Mouse (Mus musculus): ENCODE measurements around the gene Ndufs8.
"Not testable (repeated sequence)": the region's sequence is repeated elsewhere in the genome, so short reads cannot be mapped to it uniquely, and the experiment has no call there.

Ndufs8 gene

GRCm38 (mm10) chr19:3912337-3913204 lies at the start of gene Ndufs8:
Gene Ndufs8, minus strand, starts transcription at chr19:3912774.
- peak; percentile 94 for DNase-seq (ENCODE audit: low read depth, low spot score)

- DNase-seq (ENCODE audit: low read depth, low spot score), result not testable (repeated sequence)
Observed at GRCm38 (mm10) chr19:3961805-3962204, 49.2 kb upstream of the Ndufs8 start.

DNA sequence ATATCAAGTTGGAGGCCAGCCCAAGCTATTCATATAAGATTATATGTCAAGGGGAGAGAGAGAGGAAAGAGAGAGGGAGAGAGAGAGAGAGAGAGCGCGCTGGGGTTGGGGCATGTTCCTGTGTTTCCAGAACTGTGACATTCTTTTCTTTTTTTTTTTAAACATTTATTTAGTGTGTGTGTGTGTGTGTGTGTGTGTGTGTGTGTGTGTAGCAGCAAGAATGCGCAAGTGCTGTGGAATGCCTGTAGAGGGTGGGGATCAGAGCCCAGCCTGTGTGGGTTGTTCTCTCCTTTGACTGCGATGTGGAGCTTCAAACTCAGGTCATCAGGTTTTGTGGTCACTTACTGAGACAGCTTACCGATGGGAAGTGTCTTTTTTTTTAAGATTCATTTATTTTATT lies 47.6 kb upstream of the Ndufs8 start:
- no peak for DNase-seq (ENCODE audit: low read depth, low spot score)

GRCm38 (mm10) chr19:3959030-3959429 lies 46.5 kb upstream of the Ndufs8 start:
- DNase-seq (ENCODE audit: low read depth, low spot score), result no peak

- no peak for DNase-seq (ENCODE audit: low read depth, low spot score)
Observed at GRCm38 (mm10) chr19:3958470-3958869, 45.9 kb upstream of the Ndufs8 start, which contains the start of gene Aldh3b3. Gene Aldh3b3, plus strand, starts transcription at chr19:3958645.

DNA sequence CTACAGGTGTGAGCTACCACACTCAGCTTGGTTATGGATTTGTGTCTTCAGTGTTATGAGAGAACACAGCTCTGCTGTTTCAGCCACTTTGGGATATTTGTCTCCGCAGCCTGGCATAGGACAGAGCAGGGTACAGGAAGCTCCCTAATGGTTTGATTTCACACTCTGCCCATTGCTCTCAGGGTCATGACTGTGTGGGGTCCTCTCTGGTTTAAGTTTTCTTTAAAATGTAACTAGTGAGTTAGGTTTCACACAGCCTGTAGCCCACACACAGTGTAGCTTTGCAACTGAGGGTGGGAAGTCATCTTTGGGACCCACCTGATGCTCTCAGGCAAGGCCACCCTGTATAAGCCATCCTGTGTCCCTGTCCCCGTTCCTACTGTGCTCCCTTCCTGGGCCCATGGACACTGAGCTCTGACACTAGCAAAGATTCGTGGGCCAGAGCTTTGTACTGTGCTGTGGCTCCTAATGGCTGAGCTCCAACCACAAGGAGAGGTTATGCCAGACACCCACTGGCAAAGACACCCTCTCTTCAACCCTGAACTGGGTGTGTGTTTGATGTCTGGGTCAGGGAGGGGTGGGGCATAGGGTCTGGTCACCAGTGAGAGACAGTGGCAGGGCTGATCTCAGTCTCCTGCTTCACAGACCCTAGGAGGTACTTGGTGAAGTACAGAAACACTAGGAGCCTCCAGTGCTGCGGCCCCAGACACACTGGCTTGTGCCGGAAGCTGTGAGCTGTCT lies 44.9 kb upstream of the Ndufs8 start:
- DNase-seq (ENCODE audit: low read depth, low spot score), result not testable (repeated sequence)

DNA sequence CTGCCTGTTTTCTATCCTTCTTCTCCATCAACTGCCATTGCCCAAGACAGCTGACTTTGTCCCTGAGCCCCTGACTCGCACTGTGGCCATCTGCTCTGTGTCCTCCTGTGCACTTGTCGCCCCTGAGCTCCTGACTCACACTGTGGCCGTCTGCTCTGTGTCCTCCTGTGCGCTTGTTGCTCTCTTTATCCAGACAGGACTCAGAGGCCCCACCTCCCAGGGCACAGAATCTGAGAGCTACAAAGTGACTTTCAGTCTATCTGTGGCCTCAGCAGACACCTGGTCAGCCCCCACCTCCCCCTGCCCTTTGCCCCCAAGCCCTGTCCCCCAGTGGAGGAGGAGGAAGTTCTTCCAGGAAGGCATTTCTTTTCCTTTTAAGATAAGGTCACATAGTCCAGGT lies 43.2 kb upstream of the Ndufs8 start:
- DNase-seq (ENCODE audit: low read depth, low spot score), result no peak

DNA sequence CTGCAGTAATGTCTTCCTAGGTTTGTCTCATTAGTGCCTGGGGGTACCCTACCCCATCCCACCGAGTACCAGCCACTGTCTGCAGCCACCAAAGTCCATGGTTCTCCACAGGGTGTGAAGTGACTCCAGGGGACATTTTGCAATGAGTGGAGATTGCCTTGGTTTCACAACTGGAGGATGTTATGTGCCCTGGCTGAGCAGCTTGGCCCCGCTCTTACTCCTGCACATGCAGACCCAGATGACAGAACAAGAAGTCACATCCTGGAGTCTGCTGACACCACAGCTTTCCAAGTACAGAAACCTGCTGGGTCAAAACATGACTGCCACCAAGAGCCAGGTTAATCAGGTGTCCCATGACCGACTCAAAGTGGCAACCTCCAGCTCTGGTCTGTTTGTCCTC lies 42.5 kb upstream of the Ndufs8 start:
- DNase-seq (ENCODE audit: low read depth, low spot score), result no peak

- no peak for DNase-seq (ENCODE audit: low read depth, low spot score)
Observed at GRCm38 (mm10) chr19:3952099-3952498, 39.5 kb upstream of the Ndufs8 start.

DNA sequence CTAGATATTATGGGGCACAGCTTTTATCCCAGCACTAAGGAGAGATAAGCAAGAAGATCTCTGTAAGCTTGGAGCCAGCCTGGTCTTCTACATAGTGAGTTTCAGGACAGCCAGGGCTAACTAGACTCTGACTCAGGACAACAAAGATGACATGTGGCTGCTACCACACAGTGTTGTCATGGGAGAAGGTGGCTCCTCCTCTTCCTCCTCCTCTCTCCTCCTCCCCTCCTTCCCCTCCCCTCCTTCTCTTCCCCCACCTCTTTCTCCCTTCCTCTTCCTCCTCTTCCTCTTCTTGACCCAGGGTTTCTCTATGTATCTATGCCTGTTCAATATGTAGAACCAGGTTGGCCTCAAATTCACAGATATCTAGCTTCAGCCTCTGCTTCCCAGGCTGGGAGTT lies 38.9 kb upstream of the Ndufs8 start:
- DNase-seq (ENCODE audit: low read depth, low spot score), result no peak

DNA sequence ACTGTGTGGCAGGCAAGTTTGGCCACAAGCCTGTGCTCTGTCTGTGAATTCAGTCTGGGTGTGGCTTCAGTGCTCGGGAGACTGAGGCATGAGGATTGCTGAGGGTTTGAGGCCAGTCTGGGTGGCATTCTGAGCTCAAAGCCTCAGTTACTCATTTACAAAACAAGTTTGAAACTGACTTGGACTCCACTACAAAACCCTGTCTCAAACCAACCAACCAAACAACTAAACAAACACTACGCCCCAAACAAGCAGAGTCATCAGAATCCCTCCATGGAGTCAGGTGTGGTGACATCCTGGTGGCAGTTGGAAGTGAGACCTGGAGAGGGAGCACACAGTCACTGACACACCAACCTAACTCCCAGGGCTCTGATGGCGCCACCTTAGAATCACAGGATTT lies 37.8 kb upstream of the Ndufs8 start:
- no peak for DNase-seq (ENCODE audit: low read depth, low spot score)

DNA sequence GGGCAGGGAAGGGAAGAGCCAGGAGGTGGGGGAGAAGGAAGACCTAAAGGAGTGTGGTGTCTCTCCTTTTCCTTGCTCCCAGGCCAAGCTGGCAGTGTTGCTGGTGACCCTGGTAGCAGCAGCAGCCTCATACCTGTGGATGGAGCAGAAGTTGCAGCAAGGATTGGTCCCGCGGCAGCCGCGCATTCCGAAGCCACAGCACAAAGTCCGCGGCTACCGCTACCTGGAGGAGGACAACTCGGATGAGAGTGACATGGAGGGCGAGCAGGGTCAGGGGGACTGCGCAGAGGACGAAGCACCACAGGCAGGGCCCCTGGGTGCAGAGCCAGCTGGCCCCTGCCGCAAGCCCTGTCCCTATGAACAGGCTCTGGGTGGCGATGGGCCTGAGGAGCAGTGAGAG lies 36.0 kb upstream of the Ndufs8 start:
- DNase-seq (ENCODE audit: low read depth, low spot score), result no peak

- DNase-seq (ENCODE audit: low read depth, low spot score), result no peak
Observed at GRCm38 (mm10) chr19:3947813-3948212, 35.2 kb upstream of the Ndufs8 start.

DNA sequence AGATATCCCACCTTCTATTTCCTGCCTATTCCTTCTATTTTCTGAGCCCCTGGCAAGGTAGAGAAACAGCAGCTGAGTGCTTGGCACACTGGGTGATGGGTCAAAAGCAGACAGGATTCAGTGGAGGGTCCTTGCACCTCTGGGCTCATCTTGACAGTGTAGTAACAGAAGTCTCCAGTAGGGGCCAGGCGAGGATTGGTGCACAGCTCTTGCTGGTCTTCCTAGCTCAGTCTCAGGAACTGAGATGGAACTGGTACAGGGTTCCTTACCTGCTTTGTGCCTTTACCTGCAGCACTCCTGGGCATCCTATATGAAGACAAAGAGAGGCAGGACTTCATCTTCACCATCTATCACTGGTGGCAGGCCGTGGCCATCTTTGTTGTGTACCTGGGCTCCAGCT lies 34.1 kb upstream of the Ndufs8 start:
- peak; percentile 49 for DNase-seq (ENCODE audit: low read depth, low spot score)

- no peak for DNase-seq (ENCODE audit: low read depth, low spot score)
Observed at GRCm38 (mm10) chr19:3945872-3946564, 33.4 kb upstream of the Ndufs8 start.

- DNase-seq (ENCODE audit: low read depth, low spot score), result no peak
Observed at GRCm38 (mm10) chr19:3942986-3943735, 30.6 kb upstream of the Ndufs8 start.

DNA sequence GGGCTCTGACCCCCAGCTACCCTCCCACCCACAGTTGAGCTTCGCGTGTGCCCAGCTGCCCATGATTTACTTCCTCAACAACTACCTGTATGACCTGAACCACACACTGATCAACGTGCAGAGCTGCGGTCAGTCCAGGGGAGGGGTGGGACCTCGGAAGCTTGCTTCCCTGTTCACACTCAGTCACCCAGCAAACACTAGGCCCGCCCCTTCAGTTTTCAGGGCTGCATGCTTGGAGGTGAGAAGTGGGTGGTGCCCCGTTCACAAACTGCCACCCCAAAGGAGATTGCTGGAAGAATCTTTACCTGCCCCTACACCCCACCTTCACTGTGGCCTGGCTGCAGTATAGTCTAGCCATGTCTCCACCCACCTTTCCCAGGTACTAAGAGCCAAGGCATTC lies 29.7 kb upstream of the Ndufs8 start:
- DNase-seq (ENCODE audit: low read depth, low spot score), result no peak

DNA sequence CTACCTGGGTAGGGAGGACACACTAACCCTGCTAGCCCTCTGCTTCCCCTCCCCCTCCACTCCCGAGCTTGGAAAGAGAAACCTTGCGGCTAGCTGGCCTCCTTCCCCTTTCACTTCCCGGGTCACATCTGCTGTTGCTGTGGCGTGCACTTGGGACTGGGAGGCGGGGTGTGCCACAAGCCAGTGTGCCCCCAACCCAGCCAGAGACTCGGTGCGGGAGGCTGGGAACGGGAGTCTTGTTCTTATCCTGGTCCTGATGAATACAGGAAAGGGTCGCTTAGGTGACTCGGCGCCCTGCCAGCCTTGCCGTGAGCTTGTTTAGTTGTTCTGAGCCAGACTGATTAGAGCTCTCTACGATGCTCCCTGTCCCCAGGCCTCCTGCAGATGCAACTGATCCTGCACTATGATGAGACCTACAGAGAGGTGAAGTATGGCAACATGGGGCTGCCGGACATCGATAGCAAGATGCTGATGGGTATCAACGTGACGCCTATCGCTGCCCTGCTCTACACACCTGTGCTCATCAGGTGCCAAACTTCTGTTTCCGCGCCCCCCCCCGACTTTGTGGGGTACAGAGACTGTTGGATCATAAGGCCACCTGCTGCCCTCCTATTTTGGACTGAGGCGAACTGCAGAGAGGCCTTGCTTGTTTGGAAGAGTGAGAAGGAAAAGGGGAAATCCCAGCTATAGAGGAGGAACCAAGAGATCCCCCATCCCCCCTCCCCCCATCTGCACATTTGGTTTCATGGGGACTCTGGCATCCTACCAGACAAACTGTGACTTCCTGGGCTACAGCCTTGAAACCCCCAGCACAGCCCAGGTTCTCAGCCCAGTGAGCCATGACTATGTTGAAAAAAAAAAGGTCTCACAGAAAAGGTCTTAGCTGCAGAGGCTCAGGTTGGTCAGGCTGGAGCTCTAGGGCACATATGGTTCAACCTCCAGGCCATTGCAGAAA lies 23.6 kb upstream of the Ndufs8 start:
- no peak for DNase-seq (ENCODE audit: low read depth, low spot score)

DNA sequence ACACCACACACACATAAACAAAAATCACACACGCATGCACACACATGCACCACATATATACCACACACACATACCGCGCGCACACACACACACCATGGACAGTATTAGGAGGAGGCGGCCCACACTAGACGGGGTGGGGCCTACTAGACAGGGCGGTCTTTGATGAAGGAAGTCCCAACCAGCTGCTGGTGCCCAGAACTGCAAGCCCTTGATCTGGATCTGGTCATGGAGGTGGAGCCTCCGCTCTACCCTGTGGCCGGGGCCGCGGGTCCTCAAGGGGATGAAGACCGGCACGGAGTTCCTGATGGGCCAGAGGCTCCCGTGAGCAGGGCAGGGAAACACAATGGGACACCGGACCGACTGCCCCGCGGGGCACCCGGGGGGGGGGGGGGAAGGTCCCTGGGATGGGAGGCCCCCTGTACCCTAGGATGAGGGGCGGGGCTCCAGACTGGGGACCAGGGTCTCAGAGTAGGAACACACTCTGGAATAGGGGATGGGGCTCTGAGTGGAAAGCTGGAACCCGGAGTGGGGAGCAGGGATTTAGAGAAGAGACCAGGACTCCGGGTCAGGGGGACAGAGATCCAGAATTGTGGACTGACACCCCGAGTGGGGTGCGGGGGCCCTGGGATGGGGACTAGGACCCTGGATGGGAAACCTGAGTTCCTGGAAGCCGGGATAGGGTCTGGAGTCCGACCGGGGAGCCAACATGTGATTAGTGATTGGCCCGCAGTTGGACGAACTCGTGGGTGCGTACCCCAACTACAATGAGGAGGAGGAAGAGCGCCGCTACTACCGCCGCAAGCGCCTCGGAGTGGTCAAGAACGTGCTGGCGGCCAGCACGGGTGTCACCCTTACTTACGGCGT lies 22.7 kb upstream of the Ndufs8 start, which contains the start of gene Unc93b1:
TSS of gene Unc93b1 (plus strand) at position 155 of the 864 bp plus-strand sequence.
- DNase-seq (ENCODE audit: low read depth, low spot score), result no peak
